Mouse (Mus musculus) monocyte, adult 2 months (primary cell): ENCODE data around the gene Tspan11.

Source experiments
- DNase-seq, 2 experiments: peaks; one replicate each; pipeline ENCODE4 v3.0.0; 2022; ENCODE audit warnings: low spot score in 2 of 2, low read depth in 1 of 2

Gene Tspan11

GRCm38 (mm10) chr6:127887511-127888421, at the start of gene Tspan11:
Gene Tspan11 (plus strand): TSS chr6:127887589.
- no peak for DNase-seq

GRCm38 (mm10) chr6:127837910-127838309, 49.5 kb upstream of the Tspan11 start:
- no peak for DNase-seq

GRCm38 (mm10) chr6:127839538-127839937, 47.9 kb upstream of the Tspan11 start:
- no peak for DNase-seq

- DNase-seq, result no peak
Observed at GRCm38 (mm10) chr6:127840171-127840570, 47.2 kb upstream of the Tspan11 start.

GRCm38 (mm10) chr6:127841326-127841725, 46.1 kb upstream of the Tspan11 start:
- no peak for DNase-seq

- DNase-seq, result no peak
Observed at GRCm38 (mm10) chr6:127846521-127846920, 40.9 kb upstream of the Tspan11 start.

GRCm38 (mm10) chr6:127849496-127849895, 37.9 kb upstream of the Tspan11 start:
- DNase-seq, result no peak

GRCm38 (mm10) chr6:127851611-127852010, 35.8 kb upstream of the Tspan11 start:
- DNase-seq, result no peak

- DNase-seq, result no peak
Observed at GRCm38 (mm10) chr6:127853241-127853640, 34.1 kb upstream of the Tspan11 start.

GRCm38 (mm10) chr6:127853771-127854687, 33.4 kb upstream of the Tspan11 start:
- DNase-seq, result no peak

- no peak for DNase-seq
Observed at GRCm38 (mm10) chr6:127854688-127855013, 32.7 kb upstream of the Tspan11 start.

GRCm38 (mm10) chr6:127855711-127856295, 31.6 kb upstream of the Tspan11 start:
- no peak for DNase-seq

GRCm38 (mm10) chr6:127861951-127862350, 25.4 kb upstream of the Tspan11 start:
- no peak for DNase-seq

GRCm38 (mm10) chr6:127865391-127865790, 22.0 kb upstream of the Tspan11 start:
- no peak for DNase-seq

GRCm38 (mm10) chr6:127868546-127868945, 18.8 kb upstream of the Tspan11 start:
- no peak for DNase-seq

GRCm38 (mm10) chr6:127869121-127869520, 18.3 kb upstream of the Tspan11 start:
- DNase-seq, result no peak

GRCm38 (mm10) chr6:127870345-127871324, 16.8 kb upstream of the Tspan11 start:
- DNase-seq, result no peak

GRCm38 (mm10) chr6:127871436-127871835, 16.0 kb upstream of the Tspan11 start:
- DNase-seq, result no peak

- no peak for DNase-seq
Observed at GRCm38 (mm10) chr6:127872581-127872980, 14.8 kb upstream of the Tspan11 start.

GRCm38 (mm10) chr6:127875883-127876282, 11.5 kb upstream of the Tspan11 start:
- no peak for DNase-seq
